Mouse (Mus musculus) midbrain, embryonic 11.5 days (tissue): ENCODE measurements around the gene Gm21118. TPM values are rescaled to one million over a fixed set of nuclear protein-coding genes. Genes with fewer than 3 reads are reported as not detected.
"Not testable (repeated sequence)": the region's sequence is repeated elsewhere in the genome, so short reads cannot be mapped to it uniquely, and the experiment has no call there.

Experiments
- ATAC-seq: fragments of 200-750 bp; cut with Nextera tagmentation; 2 replicates; pipeline ENCODE4 v1.8.0; 2017; ENCODE audit warnings: moderate TSS enrichment, moderate library complexity; ENCODE audit not compliant: low FRiP score
- DNase-seq: peaks from one replicate; pipeline ENCODE4 v3.0.0; 2015; ENCODE audit warnings: low spot score; ENCODE audit errors: missing footprints
- H3K27ac ChIP-seq: fragments of 300-500 bp; sonication (generic); 2 replicates; pipeline ENCODE4 v1.5.1; 2014; ENCODE audit warnings: low read depth, low read length
- H3K27me3 ChIP-seq: fragments of 300-500 bp; sonication (generic); 2 replicates; pipeline ENCODE4 v1.6.1; 2014; ENCODE audit warnings: mild to moderate bottlenecking, low read length, moderate library complexity, mixed read lengths; ENCODE audit not compliant: control insufficient read depth, insufficient read depth
- H3K36me3 ChIP-seq: fragments of 300-500 bp; sonication (generic); 2 replicates; pipeline ENCODE4 v1.6.1; 2014; ENCODE audit warnings: mild to moderate bottlenecking, low read length, moderate library complexity, mixed read lengths; ENCODE audit not compliant: control insufficient read depth, insufficient read depth
- H3K4me1 ChIP-seq: fragments of 300-500 bp; sonication (generic); 2 replicates; pipeline ENCODE4 v1.6.1; 2014; ENCODE audit warnings: low read length; ENCODE audit not compliant: control insufficient read depth, insufficient read depth
- H3K4me2 ChIP-seq: fragments of 300-500 bp; sonication (generic); 2 replicates; pipeline ENCODE4 v1.6.1; 2014; ENCODE audit warnings: mild to moderate bottlenecking, moderate library complexity
- H3K4me3 ChIP-seq: fragments of 300-500 bp; sonication (generic); 2 replicates; pipeline ENCODE4 v1.5.1; 2014; ENCODE audit warnings: low read depth, low read length
- H3K9ac ChIP-seq: fragments of 300-500 bp; sonication (generic); 2 replicates; pipeline ENCODE4 v1.6.1; 2014; ENCODE audit warnings: low read length
- H3K9me3 ChIP-seq: fragments of 300-500 bp; sonication (generic); 2 replicates; pipeline ENCODE4 v1.6.1; 2016; ENCODE audit warnings: low read length; ENCODE audit not compliant: control insufficient read depth
- WGBS: fragments of 180-500 bp; shearing (Covaris S2); extraction: QIAGEN DNeasy Blood & Tissue Kit; methylation state at CpG from one replicate; pipeline ENCODE4 v1.1.7; 2014; 5-methylcytosine and 5-hydroxymethylcytosine counted together
- polyA plus RNA-seq: library from polyadenylated mRNA; unstranded; fragments of >200 nt; fragmentation: Nextera tagmentation; extraction: Ambion mirVana; gene quantifications from 2 replicates; pipeline ENCODE4 v1.2.1, GENCODE M21; 2014

The Gm21118 gene
- polyA plus RNA-seq, result not detected in 2 replicates

GRCm38 (mm10) chrY:70273542-70273941 lies at the start of gene Gm21118:
Gene Gm21118, minus strand, starts transcription at chrY:70273642.
- not testable (repeated sequence) for H3K36me3 ChIP-seq, H3K4me1 ChIP-seq, H3K9me3 ChIP-seq, DNase-seq, H3K27me3 ChIP-seq, H3K27ac ChIP-seq, H3K4me2 ChIP-seq, H3K9ac ChIP-seq, ATAC-seq, H3K4me3 ChIP-seq
- no CpG with 5 or more reads among the region's 4 CpGs for WGBS

- not testable (repeated sequence) for H3K9ac ChIP-seq, DNase-seq, ATAC-seq, H3K27me3 ChIP-seq, H3K9me3 ChIP-seq, H3K4me1 ChIP-seq, H3K27ac ChIP-seq, H3K36me3 ChIP-seq, H3K4me3 ChIP-seq, H3K4me2 ChIP-seq
- WGBS, result no CpG with 5 or more reads among the region's 2 CpGs
These were observed 29.7 kb upstream of the Gm21118 start, which contains the start of the genes Gm29423 and Gm29644 for GRCm38 (mm10) chrY:70303187-70303586. Gene Gm29423, minus strand, starts transcription at chrY:70303287. Gene Gm29644, minus strand, starts transcription at chrY:70303343.

Other genes with a start within 250 kb of the Gm21118 start
- gene Gm29423, start 29.6 kb upstream of the Gm21118 start, polyA plus RNA-seq, result not detected in 2 replicates
- not detected in 2 replicates for gene Gm29644, start 29.7 kb upstream of the Gm21118 start, polyA plus RNA-seq
- gene Gm20888, start 168.2 kb upstream of the Gm21118 start, polyA plus RNA-seq, result not detected in 2 replicates